Mouse (Mus musculus): ENCODE data around the gene Asb13. TPM values are rescaled to one million over a fixed set of nuclear protein-coding genes. Genes with fewer than 3 reads are reported as not detected.

Gene Asb13
- polyA plus RNA-seq, 1 experiment: 53.1 TPM

GRCm38 (mm10) chr13:3686306-3686705, 52.5 kb downstream of the Asb13 start:
- Histone ChIP-seq H3K27me3 (ENCODE audit: control insufficient read depth, insufficient read depth, low read length) (no peaks in the 10 kb centered on the region), H3K27ac (ENCODE audit: insufficient read depth, low read length) (no peak overlapping the region), H3K4me3 (replicated peaks; ENCODE audit: insufficient read depth, low read depth, low read length) (no peak overlapping the region), H3K4me1 (ENCODE audit: control insufficient read depth, insufficient read depth, low read length) (no peaks in the 10 kb centered on the region)
- DNase-seq: no peak
- TF ChIP-seq CTCF (IDR thresholded peaks at IDR 0.05; ENCODE audit: borderline replicate concordance, insufficient read depth, low read depth, low read length): no peak
- no peak for TF ChIP-seq POLR2A (IDR thresholded peaks at IDR 0.05; ENCODE audit: borderline replicate concordance, insufficient read depth, low read length)
- WGBS: 20% methylated on average over 1 of the region's 1 CpGs

GRCm38 (mm10) chr13:3694599-3695343, 60.9 kb downstream of the Asb13 start:
- no peaks in the 10 kb centered on the region for H3K4me1 ChIP-seq (ENCODE audit: control insufficient read depth, insufficient read depth, low read length)
- no peak overlapping the region for H3K27ac ChIP-seq (ENCODE audit: insufficient read depth, low read length)
- WGBS: 28% methylated on average over 11 of the region's 11 CpGs
- H3K4me3 ChIP-seq (replicated peaks; ENCODE audit: insufficient read depth, low read depth, low read length): no peak overlapping the region
- no peak for DNase-seq
- H3K27me3 ChIP-seq (ENCODE audit: control insufficient read depth, insufficient read depth, low read length): no peaks in the 10 kb centered on the region
- no peak for TF ChIP-seq POLR2A (IDR thresholded peaks at IDR 0.05; ENCODE audit: borderline replicate concordance, insufficient read depth, low read length)
- TF ChIP-seq CTCF (IDR thresholded peaks at IDR 0.05; ENCODE audit: borderline replicate concordance, insufficient read depth, low read depth, low read length): no peak

- no peaks in the 10 kb centered on the region for H3K4me1 ChIP-seq (ENCODE audit: control insufficient read depth, insufficient read depth, low read length)
- H3K27ac ChIP-seq (ENCODE audit: insufficient read depth, low read length): no peak overlapping the region
- no peak overlapping the region for H3K4me3 ChIP-seq (replicated peaks; ENCODE audit: insufficient read depth, low read depth, low read length)
- no peak for DNase-seq
- H3K27me3 ChIP-seq (ENCODE audit: control insufficient read depth, insufficient read depth, low read length): no peaks in the 10 kb centered on the region
- WGBS: 87% methylated on average over 8 of the region's 8 CpGs
- TF ChIP-seq POLR2A (IDR thresholded peaks at IDR 0.05; ENCODE audit: borderline replicate concordance, insufficient read depth, low read length): no peak
- no peak for TF ChIP-seq CTCF (IDR thresholded peaks at IDR 0.05; ENCODE audit: borderline replicate concordance, insufficient read depth, low read depth, low read length)
Observed at GRCm38 (mm10) chr13:3696977-3697735, 63.3 kb downstream of the Asb13 start.

- Histone ChIP-seq H3K4me1 (ENCODE audit: control insufficient read depth, insufficient read depth, low read length) (no peaks in the 10 kb centered on the region), H3K27me3 (ENCODE audit: control insufficient read depth, insufficient read depth, low read length) (no peaks in the 10 kb centered on the region), H3K27ac (ENCODE audit: insufficient read depth, low read length) (no peak overlapping the region), H3K4me3 (replicated peaks; ENCODE audit: insufficient read depth, low read depth, low read length) (no peak overlapping the region)
- 83% methylated on average over 4 of the region's 4 CpGs for WGBS
- TF ChIP-seq CTCF (IDR thresholded peaks at IDR 0.05; ENCODE audit: borderline replicate concordance, insufficient read depth, low read depth, low read length) (no peak), POLR2A (IDR thresholded peaks at IDR 0.05; ENCODE audit: borderline replicate concordance, insufficient read depth, low read length) (no peak)
- DNase-seq: no peak
Observed at GRCm38 (mm10) chr13:3700752-3701151, 66.9 kb downstream of the Asb13 start.

Other genes starting within 250 kb of the Asb13 start
- gene Gdi2, start 96.0 kb upstream of the Asb13 start, polyA plus RNA-seq (2012; rRNA removed): 234 and 245 TPM in 2 replicates
- 12.4 and 14.9 TPM in 2 replicates for gene Fam208b, start 22.9 kb upstream of the Asb13 start, polyA plus RNA-seq (2012; rRNA removed)
- not detected in 2 replicates for gene Calml3, start 170.3 kb downstream of the Asb13 start, polyA plus RNA-seq (2012; rRNA removed)
- gene Calm4, start 203.7 kb downstream of the Asb13 start, polyA plus RNA-seq (2012; rRNA removed): not detected in 2 replicates
- not detected in 2 replicates for gene Calm5, start 220.1 kb downstream of the Asb13 start, polyA plus RNA-seq (2012; rRNA removed)

Measured in cerebellum, adult 2 months (tissue).